Mouse (Mus musculus) adipocyte (in vitro differentiated cells): ENCODE data around the gene Sgms1.

Experiments
- DNase-seq: peaks from one replicate; pipeline ENCODE4 v3.0.0-alpha.2; 2016; ENCODE audit warnings: low spot score

Sgms1 gene

DNA sequence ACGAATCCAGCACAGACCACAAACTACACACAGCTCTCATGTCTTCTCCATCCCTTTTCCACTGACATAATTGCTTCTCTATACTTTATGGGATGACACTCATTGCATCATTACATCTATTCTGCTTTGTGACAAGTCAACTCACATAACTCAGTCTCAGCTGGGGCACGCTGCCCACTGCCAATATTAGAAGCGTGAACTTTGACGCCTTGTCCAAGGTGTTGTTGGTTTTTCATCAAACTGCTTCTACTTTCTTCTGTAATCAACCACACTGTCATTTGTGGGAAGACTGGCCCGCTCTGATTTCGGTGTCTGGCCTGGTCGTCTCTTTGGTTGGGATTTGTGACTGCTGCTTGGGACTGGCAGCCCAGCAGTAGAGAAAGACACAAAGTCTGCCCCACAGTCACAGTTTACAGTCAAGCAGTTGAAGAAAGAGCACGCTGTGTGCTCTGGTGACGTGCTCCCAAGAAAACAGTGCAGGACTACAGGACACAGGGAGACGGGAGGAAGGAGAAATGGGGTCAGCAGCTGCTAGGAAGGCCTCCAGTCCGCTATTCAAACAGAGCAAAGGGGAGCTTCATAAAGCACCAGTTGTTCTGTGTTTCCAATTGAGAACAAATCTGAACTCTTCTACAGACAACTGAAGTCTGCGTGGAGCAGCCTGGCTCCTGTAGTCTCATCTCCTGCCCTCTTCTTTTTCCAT lies 120.2 kb downstream of the Sgms1 start:
- no peak for DNase-seq

DNA sequence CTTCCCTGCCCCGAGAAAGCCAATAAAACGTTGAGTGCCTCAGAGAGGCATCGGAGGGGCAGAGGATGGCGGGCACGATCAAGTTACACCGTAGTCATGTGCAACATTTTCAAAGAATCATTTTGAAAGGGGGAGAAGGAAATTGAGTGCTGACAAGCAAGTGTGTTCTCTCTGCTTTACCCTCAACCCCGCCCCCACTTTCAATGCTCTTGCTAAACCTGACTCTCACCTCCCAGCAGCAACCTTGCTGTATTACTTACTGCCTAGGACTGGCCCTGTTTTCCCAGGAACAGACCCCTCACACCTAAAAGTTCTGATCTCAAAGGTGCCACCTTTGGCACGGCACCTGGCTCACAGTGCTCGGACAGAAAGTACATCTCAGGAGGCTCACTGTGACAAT lies 121.0 kb downstream of the Sgms1 start:
- no peak for DNase-seq

GRCm38 (mm10) chr19:32266385-32267252 lies 122.9 kb downstream of the Sgms1 start:
- DNase-seq: peak; percentile 23

DNA sequence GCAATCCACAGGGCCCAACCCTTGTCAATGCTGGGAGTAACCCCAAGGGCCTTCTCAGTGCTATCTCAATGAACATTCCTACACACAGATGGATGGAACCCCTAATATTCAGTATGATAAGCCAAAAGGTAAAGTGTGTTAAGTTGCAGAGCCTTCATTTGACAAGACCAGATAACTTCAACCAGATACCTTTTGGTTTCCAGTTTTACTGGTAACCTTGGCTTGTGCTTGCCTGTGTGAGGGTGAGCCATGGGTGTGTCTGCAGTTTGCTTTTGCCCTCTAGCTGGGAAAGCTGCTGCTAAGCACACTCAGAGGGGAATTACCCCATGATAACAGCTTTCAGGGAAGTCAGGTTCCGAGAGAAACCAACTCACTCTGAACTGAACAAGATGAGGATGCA lies 125.8 kb downstream of the Sgms1 start:
- DNase-seq: no peak

- no peak for DNase-seq
Measured at GRCm38 (mm10) chr19:32262805-32263572, 126.5 kb downstream of the Sgms1 start.

GRCm38 (mm10) chr19:32260869-32261688 lies 128.4 kb downstream of the Sgms1 start:
- DNase-seq: peak; percentile 12

- DNase-seq: no peak
Measured at GRCm38 (mm10) chr19:32259830-32260229, 129.7 kb downstream of the Sgms1 start.

DNA sequence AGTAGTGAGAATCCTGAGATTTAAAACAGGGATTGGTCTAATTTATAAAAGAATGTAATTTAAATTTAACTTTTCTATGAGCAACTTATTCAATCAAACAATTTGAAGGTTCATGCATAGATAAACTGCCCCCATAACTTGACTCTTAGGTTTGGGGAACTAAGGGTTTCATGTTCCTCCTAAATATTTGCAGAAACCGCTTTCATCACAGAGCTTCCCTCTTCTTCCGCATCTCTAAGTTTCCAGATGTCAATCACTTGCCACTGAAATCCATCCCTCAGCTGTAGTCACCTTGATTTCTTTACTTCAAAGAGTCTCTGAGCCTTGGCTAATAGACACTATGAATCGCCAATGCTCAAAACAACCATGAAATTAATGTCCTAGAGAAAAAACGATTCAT lies 130.5 kb downstream of the Sgms1 start:
- no peak for DNase-seq

DNA sequence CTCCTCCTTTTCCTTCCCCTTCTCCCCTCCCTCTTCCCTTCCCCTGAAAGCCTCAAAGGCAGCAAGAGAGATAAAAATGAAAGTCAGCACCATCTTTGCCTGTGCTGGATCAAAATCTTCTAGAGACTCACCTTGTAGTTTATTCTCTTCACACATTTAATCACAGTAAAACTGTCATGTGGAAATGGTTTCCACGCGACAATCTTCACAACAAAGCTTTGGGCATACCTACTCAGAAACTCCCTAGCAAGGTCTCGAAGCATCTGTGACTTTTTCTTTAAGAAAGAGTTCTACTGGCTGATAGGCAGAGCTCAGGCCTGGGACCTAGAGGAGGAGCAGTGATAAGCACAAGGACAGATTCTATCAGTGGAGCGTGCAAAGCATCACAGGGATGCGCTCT lies 131.4 kb downstream of the Sgms1 start:
- no peak for DNase-seq

GRCm38 (mm10) chr19:32257616-32258015 lies 131.9 kb downstream of the Sgms1 start:
- DNase-seq: no peak

DNA sequence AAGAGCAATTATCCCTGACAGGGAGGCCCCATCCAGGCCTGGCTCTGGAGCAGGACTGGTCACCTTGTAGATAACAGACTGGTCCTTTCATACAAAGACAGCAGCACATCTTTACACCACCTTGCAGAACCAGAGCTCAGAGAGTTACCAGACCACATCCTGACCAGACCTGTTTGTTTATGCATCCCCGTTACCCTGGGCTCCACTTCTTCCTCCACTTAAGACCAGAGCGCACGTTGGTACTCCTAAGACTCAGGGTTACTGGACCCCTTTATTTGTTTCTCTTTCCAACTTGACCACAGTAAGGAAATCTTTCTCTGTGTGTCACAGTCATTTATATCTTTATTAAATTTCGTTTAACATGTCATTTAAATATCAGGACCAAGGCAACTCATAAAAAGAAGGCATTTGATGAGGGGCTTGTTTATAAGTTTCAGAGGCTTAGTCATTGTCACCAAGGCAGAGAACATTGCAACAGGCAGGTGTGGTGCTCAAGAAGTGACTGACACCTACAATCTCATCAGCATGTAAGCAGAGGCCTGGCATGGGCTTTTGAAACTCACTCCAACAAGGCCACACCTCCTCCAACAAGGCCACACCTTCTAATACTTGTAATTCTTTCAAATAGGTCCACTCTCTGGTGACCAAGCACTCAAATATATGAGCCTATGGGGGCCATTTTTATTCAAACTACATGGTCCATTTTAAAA lies 132.7 kb downstream of the Sgms1 start:
- DNase-seq: no peak

- DNase-seq: no peak
Measured at GRCm38 (mm10) chr19:32255429-32256185, 133.9 kb downstream of the Sgms1 start.

GRCm38 (mm10) chr19:32254739-32255344 lies 134.7 kb downstream of the Sgms1 start:
- DNase-seq: peak; percentile 31

GRCm38 (mm10) chr19:32254204-32254603 lies 135.3 kb downstream of the Sgms1 start:
- DNase-seq: no peak

DNA sequence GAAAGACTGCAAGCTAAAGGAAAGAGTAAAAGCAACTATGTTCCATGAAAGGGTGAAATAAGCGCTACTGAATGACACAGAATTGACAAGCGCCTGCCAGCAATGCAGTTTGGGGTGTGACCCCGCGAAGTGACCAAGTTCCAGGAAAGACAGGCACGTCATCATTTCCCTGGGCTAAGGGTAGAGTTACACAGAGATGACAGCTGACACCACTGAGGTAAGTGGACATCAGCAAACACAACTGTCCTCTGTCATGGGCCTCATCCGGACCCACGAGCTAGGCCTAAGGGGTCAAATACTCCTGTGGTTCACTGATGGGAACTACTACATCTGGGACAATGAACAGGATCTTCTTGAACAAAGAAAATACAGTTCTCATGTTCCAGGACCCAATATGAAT lies 136.5 kb downstream of the Sgms1 start:
- no peak for DNase-seq

- no peak for DNase-seq
Measured at GRCm38 (mm10) chr19:32252451-32252850, 137.1 kb downstream of the Sgms1 start.

DNA sequence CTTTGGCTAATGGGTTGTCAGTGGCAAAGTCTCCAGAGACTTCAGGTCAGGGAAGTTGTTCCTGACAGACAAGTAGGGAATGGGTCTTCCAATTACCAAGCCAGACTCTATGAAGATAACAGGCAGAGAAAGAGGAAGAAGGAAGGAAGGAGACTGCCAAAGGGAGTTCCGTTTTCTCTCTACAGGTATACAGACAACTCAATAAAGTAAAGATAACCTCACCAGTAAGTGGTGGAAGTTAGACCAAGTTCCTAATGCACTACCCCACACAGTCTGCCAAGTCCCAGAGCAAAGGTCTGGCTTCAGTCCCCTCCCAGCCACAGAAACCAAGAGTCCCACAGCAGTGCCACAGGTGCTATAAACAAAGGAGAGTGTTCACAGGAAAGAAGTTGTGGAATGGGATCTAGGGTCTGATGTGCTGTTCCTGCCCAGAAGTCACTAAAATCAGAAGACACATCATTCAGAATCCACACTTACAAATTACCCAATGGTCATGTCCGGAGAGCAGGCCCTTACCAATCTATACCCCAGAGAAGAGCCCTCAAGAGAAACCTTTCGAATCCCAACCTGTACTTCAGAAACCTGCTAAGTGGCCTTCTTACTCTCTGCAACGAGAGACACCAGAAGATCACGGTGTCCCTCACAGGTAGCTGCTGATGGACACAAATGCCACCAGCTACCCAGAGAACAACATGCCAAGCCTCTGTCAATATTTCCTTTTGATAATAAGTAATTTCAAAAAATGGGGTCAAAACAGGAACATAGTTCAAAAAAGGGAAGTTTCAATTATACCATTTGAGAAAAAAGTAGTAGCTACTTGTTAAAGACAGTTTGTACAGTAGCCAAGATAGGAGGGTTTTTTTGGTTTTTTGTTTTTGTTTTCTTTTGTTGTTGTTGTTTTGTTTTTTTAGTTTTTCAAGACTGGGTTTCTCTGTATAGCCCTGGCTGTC lies 140.1 kb downstream of the Sgms1 start:
- no peak for DNase-seq

- no peak for DNase-seq
Measured at GRCm38 (mm10) chr19:32244881-32245280, 144.6 kb downstream of the Sgms1 start.

DNA sequence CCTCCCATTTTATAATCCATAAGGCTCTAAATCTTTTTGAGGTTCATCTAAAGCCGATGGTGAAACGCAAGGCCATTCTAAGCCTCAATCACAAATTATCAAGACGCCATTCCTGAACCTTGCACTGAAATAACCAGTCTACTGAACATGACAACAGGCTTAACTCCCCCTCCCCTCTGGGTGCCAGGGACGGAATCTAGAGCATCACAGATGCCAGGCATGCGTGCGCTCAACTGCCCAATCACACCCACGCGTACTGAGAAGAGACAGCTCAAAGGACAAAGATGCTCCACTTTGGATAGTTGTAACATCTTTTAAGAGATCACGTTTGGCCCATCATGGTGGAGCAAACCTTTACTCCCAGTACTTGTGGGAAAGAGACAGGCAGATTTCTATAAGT lies 146.3 kb downstream of the Sgms1 start:
- DNase-seq: no peak
